Mouse (Mus musculus): ENCODE data around the gene Fcrl5.

Gene Fcrl5

DNA sequence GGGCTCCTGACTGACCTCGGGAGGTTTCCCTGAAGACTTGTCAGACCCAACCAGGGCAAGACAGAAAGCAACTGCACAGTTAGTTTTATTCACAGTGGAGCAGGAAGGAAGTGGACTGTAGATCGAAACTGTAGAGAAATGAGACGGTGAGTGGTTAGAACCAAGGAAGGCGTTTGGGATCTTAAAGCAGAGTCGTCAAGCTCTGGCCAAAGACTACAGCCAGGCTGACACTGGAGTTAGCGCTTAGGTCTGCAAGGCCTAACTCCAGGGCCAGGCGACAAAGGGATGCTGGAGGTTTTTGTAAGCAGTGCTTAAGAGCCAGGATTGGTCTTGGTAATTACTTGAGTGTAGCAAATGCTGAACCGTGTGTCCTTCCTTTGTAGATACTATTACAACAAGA lies 93.3 kb downstream of the Fcrl5 start:
- WGBS, result 91% methylated on average over 8 of the region's 8 CpGs

DNA sequence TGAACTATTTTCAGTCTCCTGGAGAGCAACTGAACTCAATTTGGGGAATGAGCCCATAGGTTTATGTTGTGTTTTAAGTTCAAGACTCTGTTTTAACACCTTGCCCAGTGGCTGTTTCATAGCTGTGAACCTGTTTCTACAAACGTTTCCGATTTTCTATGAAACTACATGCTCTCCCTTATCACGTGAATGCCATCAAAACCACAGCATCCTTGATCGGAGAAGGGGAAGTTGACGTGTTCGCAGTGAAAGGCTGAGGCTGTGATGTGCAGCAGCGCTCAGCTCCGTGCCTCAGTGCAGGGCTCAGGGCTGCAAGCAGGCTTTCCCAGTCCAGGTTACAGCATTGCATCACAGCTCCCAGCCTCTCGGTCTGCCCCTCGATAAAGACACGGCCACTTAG lies 94.0 kb downstream of the Fcrl5 start:
- WGBS, result 90% methylated on average over 11 of the region's 11 CpGs

DNA sequence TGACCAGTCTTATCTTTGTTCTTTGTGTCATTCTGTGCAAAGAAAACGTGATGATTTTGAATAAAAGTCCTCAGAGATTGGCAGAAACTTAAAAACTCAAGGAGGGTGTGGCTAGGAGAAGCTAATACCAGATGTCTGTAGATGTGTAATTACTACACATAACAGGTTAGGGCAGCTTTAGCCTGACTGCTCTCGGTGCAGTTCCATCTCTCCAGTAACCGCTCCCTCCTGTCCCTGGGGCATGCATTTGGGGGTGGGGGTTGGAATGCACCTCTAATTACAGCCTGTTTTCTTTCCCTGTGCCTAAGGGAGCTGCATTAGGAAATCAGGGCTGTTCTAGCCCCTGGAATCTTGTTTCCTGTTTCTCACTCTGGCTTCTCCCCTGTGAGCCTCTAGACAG lies 94.7 kb downstream of the Fcrl5 start:
- WGBS, result 87% methylated on average over 3 of the region's 3 CpGs

DNA sequence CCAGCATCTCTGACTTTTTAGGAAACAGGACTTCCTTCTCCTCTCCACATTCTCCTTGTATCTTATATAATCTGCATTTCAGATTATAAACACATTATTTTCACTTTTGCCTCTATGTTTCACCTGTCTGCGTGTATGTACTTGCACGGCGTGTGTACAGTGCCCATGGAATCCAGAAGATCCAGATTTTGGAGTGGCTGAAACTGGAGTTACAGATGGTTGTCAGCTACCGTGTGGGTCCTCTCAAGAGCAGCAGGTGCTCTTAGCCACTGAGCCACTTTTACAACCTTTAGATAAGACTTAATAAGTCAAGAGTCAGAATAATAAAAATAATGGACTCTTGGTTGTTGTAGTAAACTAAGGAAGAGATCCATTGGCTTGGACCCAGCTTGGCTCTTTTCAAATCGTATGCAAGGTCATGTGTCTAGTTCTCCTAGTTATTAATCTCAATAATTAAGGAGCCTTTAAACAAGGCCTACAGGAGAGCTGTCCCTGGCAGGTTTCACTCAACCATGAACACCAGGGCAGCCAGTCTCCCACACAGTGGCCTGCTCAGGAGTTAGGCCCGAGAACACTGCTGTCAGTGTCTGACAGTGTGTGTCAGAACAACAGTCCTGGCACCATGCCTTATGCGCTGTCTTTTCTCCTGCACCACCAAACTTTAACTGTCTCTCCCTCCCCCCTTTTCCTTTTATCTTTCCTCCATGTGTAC lies 98.2 kb downstream of the Fcrl5 start:
- WGBS, result 82% methylated on average over 7 of the region's 7 CpGs

DNA sequence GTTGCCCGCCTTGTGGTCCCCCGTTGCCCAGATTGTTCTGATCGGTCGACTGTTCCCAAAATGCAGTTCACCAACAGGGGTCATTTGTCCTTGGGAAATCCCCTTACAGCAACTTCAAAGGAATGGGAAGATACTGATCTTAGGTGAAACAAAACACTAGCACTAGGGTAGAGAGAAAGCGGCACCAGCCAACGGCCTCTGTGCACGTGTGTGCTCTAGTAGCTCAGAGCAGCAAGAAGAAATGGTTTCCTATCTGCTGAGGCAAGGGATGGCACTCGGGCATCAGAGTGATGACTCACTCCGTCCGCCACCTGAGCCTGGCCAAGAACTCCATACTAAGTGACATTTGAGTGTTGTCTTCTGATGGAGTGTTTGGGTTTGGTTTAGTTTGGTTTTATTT lies 102.5 kb downstream of the Fcrl5 start:
- 83% methylated on average over 10 of the region's 10 CpGs for WGBS

DNA sequence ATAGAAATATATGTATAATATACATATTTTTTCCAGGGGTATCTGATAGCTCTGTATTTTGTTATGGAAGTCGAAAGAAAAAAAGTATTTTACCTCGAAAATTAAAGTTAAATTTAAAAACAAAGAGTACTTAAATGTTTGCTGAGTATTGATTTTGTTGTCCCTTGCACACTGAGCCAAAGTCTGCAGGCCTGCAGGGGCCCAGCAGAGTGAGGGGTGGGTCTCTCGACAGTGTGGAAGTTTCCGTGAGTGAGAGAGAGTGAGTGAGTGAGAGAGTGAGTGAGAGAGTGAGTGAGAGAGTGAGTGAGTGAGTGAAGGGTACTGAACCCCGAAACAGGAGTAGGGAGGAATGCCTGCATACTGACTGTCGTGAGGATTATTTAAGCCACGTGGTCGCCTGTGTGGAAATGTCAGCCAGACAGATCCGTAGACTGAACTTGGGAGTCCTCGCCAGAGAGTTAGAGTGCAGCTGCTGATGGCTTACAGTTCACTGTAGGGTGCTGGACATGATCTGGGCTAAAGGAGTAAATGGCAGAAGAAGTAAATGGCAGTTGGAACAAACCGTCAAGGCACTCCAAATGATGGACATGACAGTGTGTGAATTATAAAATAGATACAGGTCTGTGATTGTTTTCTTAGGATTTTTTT lies 104.6 kb downstream of the Fcrl5 start:
- 78% methylated on average over 11 of the region's 11 CpGs for WGBS

DNA sequence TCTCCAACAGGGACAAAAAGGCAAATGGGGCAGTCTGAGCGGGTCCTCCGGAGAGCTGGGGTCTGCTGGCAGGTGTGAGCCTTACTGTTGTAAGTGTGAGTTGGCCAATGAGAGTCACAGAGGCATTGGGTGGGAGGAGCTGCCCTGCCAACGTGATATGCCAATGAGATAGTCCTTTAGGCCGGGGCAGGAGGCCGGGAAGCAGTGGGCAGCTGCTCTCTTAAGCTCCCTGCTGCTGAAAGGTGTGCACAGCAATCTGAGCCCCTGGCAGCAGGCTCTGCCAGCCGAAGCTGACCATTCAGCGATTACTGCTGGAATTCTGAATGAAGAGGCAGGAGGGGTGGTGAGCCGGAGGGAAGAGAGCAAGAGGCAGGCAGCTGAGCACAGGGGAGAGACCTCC lies 105.1 kb downstream of the Fcrl5 start:
- 55% methylated on average over 8 of the region's 8 CpGs for WGBS

DNA sequence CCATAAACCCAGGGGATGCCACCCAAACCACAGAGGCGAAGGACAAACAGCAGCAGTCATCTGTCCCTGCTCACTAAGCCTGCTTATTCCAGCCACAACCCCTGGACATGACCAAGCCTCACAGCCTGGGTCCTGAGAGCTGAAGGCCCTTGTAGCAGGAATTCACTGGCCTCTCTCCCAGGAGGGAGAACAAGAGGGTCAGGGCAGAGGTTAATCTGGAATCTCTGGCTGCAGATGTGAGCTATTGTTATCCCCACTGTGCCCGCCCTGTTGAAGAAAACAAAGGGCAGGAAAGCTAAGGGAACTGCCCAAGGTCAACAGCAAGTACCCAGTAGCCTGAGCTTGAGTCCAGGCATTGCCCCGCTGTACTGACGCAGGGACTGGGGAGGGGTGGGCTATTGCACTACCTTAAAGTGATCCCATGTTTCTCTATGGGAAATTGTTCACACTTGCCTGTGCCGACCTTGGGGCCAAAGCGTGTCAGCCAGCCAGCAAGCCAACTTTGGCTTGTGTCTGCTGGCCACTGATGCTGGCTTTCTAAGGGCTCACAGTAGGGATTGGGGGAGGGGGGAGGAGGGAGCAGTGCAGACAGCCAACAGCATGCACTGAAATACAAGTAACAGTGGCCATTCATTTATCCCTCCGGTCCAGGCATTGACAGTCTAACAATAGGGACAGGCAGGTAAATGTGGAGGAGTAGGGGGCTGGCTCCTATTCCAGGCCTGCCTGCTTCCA lies 107.1 kb downstream of the Fcrl5 start:
- WGBS, result 74% methylated on average over 7 of the region's 7 CpGs

DNA sequence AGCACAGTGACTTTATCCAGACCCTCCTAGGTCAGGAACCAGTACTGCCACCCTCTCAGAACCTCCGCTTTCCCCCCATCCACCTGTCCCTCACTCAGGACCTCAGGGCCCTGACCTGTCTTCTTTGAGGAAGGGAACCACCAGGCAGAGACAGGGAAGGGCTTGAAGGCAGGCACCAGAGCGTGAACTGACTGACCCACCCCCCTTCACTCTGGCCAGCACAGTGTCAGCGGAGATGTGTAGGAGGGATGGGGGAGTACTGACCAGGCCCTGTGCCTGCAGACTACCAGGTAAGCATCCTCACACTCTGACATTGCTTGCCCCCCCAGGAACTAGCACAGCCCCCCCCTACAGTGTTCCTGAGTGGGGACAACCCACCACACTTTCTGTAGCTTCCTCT lies 110.0 kb downstream of the Fcrl5 start:
- WGBS, result 98% methylated on average over 3 of the region's 3 CpGs

DNA sequence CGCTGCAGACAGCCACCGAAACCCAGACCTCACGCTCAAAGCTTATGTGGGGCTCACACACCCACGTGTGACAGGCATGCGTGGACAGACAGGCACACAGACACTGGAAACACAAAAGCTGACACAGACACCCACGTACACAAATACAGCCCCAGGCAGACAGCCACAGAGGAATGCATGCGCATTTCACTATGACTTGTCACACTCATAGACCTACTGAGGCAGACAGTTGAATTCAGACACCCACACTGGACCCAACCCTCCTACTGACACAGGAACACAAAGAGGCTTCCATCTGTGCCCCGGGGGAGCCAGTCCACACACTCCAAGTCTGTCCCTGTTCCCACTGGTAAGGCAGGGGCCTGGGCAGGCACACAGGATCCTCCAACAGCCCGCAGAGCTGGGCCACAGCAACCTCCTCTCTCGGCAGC lies 110.7 kb downstream of the Fcrl5 start:
- 37% methylated on average over 10 of the region's 10 CpGs for WGBS

DNA sequence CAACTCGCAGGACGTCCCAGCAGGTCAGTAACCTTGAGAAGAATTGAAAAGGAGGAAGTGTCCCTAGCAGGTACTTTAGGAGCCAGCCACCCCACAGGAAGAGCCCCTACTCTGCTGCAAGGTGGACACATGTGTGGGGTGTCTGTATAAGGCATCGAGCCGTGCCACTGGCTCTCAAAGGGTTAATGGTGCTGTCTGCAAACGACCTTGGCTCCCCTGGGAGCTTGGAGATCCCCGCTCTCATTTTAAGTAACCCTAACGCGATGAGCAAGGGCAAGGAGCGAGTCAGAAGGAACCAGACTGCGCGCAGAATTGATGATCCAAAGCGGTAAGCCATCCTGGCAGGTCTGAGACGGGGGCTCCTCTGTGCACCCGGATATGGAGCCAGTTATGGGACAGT lies 114.3 kb downstream of the Fcrl5 start:
- WGBS, result 29% methylated on average over 14 of the region's 14 CpGs
